Mouse (Mus musculus) frontal cortex, postnatal 14 days (tissue): ENCODE results near the gene Pla2g16.

Experiments used
- DNase-seq, 2 experiments: peaks; one replicate each; pipeline ENCODE4 v3.0.0; 2022; ENCODE audit warnings: low spot score in 2 of 2

Pla2g16 gene

GRCm38 (mm10) chr19:7613151-7613550 lies 55.9 kb downstream of the Pla2g16 start:
- DNase-seq, result no peak

DNA sequence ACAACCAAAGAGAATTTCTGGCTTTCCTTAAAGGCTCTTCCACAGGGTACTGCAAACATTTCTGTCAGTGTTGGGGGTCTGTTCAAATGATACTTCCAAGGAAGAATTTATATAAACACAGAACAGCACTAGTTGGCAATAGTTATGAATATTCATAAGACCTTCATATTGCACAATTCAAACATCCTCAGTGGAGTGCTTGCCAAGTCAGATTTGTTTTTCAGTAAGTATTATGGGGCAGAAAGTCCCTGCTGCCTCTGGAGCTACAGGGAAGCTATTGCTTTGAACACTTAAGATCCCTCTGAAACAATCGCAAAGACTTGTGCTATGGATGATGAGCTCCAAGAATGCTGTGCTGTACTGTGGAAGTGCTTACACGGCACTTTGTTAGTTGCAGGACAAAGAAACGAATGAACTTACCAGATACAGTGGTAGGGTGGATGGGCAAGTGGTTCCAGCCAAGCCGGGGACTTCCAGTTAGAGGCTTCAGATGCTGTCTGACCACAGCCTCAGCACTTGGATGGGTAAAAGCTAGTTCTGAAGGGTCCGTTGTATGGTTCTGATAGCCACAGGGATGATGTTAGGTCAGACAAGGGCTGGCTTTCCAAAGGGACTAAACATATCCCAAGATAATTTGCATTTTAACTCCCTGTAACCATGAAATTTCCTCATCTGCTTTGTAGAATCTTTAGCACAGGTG lies 59.1 kb downstream of the Pla2g16 start:
- DNase-seq, result no peak

DNA sequence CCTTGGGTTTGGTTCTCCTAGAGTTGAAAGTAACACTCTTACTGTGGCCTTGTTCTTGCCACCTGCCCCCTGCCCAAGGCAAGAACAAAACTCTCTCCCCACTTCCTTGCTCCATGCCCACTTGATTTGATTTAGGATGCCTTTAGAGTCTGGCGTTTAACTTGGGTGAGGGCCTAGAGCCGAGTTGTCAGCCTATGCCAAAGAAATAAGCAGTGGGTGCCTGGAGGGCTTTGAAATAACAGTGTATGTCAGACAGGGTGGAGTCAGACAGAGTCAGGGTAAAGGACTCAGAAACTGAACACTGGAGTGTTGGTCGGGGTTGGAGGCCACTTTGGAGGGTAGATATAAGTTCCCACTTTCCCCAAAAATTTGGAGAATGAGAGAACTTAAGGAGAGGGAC lies 59.8 kb downstream of the Pla2g16 start:
- no peak for DNase-seq

- DNase-seq, result peak in 1 of 2 experiments; percentile 65
Measured at GRCm38 (mm10) chr19:7617696-7618095, 60.4 kb downstream of the Pla2g16 start.

DNA sequence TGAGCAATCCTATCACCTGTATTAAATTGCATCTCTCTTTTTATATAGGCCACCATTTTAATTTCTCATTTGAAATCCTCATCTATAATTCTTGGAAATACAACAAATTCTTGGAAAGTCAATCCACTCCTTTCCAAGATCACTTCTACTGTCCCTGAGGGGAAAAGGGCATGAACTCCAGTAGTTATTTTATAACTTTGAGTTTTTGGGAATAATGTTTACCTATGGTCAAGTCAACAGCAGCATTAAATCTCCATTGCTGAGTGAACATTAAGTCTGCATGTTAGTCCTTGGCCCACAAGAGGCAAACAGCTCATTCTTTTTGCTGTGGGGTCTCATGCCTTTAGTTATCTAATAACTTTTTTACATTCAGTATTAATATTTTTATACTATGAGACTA lies 75.8 kb downstream of the Pla2g16 start:
- DNase-seq, result no peak

DNA sequence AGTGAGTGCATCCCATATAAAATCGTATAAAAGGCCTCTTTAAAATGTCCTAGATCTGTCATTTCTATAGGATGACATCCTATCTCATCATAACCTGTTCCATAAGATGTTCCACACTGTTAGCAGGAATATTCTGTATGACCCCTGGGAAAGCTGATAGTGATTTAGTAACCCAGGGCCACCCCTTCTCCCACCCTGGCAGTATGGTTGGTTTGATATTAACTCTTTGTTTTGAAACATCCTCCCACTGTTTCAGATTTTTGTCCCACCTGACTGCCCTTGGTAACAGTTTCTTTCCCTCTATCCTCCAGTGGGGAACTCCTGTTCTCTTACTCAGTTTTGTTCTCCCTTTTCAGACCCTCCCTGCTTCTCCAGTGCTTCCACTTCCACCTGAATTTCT lies 76.5 kb downstream of the Pla2g16 start:
- DNase-seq, result no peak
